Mouse (Mus musculus) megakaryocyte-erythroid progenitor cell, adult 5-6 weeks (primary cell): ENCODE results near the gene Celsr3. TPM values are rescaled to one million over a fixed set of nuclear protein-coding genes. Genes with fewer than 3 reads are reported as not detected.
A peak's percentile ranks its signal among the peaks of the same experiment; 100 is the strongest.

Experiments used
- ATAC-seq: replicated peaks from 2 replicates; pipeline ENCODE4 v1.8.0; 2016; ENCODE audit warnings: mild to moderate bottlenecking, inconsistent platforms; ENCODE audit not compliant: severe bottlenecking, poor library complexity, low FRiP score, low TSS enrichment
- total RNA-seq, 2 experiments: library from RNA; stranded (forward) in 1 of 2; stranded (reverse) in 1 of 2; fragments of 200-1000, 215-1000 nt in 1 of 2; fragments of >200 nt in 1 of 2; fragmentation: Nextera tagmentation in 1 of 2; gene quantifications; 2 replicates each; pipeline ENCODE4 v1.2.3; 2014 to 2017

The Celsr3 gene
- total RNA-seq, 2 experiments from 2014 or later, result 0.05 TPM; not detected in 1

GRCm38 (mm10) chr9:108799564-108799963 is 26.6 kb upstream of the Celsr3 start:
- ATAC-seq, result no peak

DNA sequence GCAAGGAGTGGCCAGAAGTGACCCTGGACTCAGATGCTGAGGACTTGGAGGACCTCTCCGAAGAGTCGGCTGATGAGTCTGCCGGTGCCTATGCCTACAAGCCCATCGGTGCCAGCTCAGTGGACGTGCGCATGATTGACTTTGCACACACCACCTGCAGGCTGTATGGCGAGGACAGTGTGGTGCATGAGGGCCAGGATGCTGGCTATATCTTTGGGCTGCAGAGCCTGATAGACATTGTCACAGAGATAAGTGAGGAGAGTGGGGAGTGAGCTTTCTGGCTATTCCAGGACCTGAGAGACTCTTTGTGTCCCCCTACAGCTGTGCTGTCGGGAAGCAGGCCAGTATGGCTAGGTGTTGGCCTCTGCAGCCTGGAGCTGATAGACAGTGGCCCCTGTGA is 20.4 kb upstream of the Celsr3 start:
- ATAC-seq, result peak; percentile 75

- no peak for ATAC-seq
Measured at GRCm38 (mm10) chr9:108806379-108806778, 19.7 kb upstream of the Celsr3 start.

DNA sequence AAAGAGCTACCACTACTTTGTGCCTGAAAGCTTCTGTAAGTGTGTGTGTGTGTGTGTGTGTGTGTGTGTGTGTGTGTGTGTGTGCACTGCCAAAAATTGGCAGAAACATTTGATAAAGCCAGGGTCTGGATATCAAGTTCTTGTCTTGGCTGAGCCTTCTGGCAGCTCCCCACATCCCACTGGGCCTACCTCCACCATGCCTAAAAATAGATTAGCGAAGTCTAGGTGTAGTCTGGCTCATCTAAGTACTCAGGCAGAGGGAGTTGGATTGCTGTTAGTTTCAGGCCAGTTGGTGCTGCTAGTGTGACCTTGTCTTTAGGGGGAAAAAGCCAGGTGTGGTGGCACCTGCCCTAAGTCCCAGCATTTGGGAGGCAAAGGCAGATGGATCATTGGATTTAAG is 19.3 kb upstream of the Celsr3 start:
- ATAC-seq, result peak; percentile 53

DNA sequence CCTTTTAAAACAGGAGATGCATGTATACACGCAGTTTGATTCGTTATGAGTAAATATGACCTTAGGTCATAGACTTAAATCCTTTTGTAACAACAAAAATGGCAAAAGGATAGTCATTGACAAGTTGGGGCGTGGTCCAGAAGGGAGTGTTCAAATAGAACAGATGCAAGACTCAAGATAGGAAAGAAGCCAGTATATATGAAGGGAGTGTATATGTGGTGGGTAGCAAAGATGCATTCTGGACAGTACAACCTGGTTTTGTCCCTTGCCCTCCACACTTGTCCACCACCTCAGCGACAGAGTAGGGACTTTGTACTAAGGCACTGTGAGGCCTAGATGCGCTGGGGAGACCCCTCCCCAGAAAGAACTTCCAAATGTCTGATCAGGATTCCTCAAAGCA is 18.4 kb upstream of the Celsr3 start:
- ATAC-seq, result peak; percentile 55

DNA sequence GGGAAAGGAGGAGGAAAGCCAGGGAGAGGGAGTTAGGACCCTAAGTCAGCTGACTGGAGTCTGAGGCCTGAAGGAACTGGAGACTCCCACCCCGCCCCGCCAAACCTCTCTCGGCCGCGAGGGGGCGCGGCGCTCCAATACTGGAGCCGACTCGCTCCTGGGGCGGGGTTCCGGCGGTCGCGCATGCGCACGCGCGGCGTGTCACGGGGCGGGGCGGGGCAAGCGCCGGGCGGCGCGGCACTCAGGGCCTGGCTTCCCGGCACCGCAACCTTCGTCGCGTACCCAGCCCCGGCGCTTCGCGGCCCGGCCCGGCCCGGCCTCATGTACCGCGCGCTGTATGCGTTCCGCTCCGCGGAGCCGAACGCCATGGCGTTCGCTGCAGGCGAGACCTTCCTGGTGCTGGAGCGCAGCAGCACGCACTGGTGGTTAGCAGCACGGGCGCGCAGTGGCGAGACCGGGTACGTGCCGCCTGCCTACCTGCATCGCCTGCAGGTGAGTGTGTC is 17.9 kb upstream of the Celsr3 start, which contains the start of gene Nckipsd:
TSS of gene Nckipsd (plus strand) at position 206 of the 503 bp plus-strand sequence.
- ATAC-seq, result peak; percentile 63

GRCm38 (mm10) chr9:108809188-108809587 is 16.9 kb upstream of the Celsr3 start:
- ATAC-seq, result no peak

DNA sequence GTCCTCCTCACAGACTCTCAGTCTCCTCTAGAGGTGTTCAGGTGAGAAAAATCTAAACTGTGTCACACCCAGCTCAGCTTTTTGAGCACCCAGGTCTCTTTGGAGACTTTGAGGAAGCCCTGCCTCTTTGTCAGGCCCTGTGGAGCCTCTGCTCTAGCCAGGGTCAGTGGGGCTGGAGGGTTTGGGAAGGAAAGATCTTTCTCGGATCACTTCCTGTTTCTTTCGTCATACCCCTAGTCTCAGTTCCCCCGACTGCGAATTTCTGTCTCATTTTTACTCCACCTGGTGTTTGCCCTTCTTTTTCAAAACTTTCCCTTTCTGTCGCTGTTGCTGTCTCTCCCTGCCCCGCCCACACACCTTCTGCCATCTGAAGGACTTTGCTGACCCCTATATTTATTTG is 16.4 kb upstream of the Celsr3 start:
- ATAC-seq, result no peak

GRCm38 (mm10) chr9:108810516-108810915 is 15.6 kb upstream of the Celsr3 start:
- no peak for ATAC-seq

GRCm38 (mm10) chr9:108815557-108815956 is 10.6 kb upstream of the Celsr3 start:
- ATAC-seq, result no peak

DNA sequence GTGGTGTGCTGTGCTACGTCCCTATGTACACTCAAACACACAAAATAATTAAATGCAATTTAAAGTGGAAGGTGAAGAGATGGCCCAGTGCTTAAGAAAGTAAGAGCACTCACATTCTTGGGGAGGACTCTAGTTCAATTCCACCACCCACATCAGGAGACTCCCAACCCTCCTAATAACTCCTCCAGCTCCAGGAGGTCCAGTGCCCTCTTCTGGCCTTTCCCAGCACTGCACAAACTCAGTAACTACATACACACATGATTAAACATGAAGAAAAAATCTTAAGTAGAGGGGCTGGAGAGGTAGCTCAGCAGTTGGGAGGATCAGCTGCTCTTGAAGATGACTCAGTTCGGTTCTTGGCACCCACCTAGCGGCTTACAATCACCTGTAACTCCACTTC is 6.6 kb upstream of the Celsr3 start:
- peak; percentile 66 for ATAC-seq

DNA sequence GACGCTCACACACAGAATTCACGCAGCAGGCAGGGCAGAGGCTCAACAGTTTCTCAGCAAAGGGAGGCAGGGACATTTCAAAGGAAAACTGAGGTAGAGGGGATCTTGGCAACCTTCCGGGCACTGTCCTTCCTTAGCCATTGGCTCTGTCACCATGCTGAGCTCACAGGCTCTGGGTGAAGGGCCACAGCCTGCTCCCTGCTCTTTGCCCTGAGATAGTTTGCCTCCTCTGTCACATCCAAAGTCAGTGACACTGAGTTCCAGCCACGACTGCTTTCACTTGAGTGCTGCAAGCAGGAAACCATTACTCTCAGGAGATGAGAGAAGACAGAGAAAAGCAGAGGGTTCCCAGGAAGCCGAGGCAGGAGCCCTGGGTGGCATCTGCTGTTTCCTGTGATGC is 6.0 kb upstream of the Celsr3 start:
- ATAC-seq, result no peak

DNA sequence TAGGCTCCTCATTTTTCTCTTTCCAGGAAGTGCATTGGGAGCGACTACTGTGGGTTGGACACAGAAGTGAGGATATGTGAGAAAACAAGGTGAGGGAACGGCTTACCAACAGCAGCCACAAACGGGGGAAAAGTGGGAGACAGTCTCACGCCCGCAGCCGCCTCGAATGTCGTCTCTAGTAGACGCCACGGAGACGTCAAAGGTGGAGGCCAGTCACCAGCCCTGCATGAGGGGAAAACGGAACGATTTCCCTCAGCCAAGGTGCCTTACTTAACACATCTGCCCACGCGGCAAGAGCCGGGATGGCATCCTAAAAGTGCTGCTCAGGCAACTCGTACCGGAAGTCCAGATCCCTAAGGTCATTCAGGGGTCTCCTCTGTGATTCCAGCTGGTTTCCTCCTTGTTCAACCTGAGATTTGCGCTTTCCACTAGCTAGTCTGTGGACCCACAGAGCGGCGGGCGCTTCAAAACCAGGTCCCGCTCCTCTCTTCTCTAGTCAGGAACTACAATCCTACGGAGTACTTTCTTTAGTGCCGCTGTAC is 1.9 kb upstream of the Celsr3 start:
- no peak for ATAC-seq

- no peak for ATAC-seq
Measured at GRCm38 (mm10) chr9:108824755-108825413, 1.2 kb upstream of the Celsr3 start.

DNA sequence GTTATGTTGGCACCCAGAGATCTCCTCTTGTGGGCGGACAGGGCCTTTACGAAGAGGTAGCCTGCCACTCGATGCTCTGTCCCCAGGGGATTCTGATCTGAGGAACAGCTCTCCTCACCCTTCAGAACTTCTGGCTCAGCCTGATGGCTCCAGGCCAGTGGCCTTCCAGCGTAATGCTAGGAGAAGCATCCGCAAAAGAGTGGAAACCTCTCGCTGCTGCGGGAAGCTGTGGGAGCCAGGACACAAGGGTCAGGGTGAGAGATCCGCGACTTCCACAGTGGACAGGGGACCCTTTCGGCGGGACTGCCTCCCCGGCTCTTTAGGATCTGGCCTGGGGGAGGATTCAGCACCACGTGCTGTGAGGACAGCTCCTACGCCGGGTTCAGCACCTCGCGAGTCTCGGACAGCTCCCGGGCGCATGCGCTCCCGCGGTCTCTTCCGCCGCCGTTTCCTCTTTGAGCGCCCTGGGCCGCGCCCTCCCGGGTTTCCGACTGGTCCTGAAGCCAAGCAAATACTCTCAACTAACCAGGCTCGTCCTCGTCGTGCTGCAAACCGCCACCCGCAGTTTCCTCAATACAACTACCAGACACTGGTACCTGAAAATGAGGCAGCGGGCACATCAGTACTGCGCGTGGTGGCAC is 700 bp downstream of the Celsr3 start:
- ATAC-seq, result peak; percentile 47

DNA sequence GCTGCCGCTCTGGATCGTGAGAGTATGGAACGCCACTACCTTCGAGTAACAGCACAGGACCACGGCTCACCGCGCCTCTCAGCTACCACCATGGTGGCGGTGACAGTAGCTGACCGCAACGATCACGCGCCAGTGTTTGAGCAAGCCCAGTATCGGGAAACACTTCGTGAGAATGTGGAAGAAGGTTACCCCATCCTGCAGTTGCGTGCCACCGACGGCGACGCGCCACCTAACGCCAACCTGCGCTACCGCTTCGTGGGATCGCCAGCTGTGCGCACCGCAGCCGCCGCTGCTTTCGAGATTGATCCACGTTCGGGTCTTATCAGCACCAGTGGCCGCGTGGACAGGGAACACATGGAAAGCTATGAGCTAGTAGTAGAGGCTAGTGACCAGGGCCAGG is 1.3 kb downstream of the Celsr3 start:
- peak; percentile 2; the same call in 1 of the 2 replicates for ATAC-seq

- no peak for ATAC-seq
Measured at GRCm38 (mm10) chr9:108827906-108828305, 1.8 kb downstream of the Celsr3 start.

GRCm38 (mm10) chr9:108831637-108832036 is 5.5 kb downstream of the Celsr3 start:
- 0 out of 2 replicates have a peak, but pooled peaks have one; percentile 5 for ATAC-seq

DNA sequence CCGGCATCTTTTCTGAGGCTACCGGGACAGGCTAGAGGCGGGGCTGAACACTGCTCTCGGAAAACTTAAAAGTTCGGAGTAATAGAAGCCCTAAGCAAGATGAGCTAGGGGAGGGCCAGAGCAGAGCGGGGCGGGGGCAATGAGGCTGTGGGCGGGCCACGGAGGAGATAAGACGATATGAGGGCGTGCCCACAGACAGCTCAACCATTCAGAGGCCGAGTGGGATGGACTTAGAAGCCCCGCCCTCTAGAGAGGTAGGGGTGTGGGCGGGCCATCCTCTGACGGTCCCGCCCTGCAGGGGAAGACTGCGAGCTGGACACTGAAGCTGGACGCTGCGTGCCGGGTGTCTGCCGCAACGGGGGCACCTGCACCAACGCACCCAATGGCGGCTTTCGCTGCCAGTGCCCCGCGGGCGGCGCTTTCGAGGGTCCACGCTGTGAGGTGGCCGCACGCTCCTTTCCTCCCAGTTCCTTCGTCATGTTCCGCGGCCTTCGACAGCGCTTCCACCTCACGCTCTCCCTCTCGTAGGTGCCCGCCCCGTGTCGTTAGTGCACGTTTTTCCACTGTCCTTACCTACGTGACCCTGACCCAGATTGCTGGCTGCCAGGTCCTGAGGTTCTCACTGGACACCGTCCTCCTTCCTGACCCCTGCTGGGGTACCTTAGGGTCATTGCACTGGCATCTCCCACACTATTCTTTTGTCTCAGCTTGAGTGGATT is 6.4 kb downstream of the Celsr3 start:
- peak; percentile 91 for ATAC-seq

DNA sequence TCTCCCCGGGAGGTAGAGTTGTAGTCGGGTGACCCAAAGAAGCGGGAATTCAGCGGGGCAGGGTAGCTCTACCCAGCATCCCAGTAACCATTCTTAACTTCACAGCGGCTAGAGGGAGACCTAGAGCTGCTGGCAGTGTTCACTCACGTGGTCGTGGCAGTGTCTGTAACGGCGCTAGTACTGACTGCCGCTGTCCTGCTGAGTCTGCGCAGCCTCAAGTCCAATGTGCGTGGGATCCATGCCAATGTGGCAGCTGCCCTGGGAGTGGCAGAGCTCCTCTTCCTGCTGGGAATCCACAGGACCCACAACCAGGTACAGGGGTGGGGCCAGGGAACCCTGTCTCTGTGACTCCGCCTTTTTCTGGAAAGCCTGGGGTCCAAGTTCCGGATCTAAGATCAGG is 16.9 kb downstream of the Celsr3 start:
- ATAC-seq, result peak; percentile 53; the same call in 1 of the 2 replicates
